Mouse (Mus musculus): ENCODE measurements around the gene Ubl5.

- TF ChIP-seq CTCF (IDR thresholded peaks at IDR 0.05) (no peak), EP300 (IDR thresholded peaks at IDR 0.05; ENCODE audit: insufficient read depth, low read depth, low read length) (no peak)
Observed at GRCm38 (mm10) chr9:20677892-20678291, 35.2 kb downstream of the Ubl5 start.
